Mouse (Mus musculus): ENCODE data around the gene Ankrd35. TPM values are rescaled to one million over a fixed set of nuclear protein-coding genes. Genes with fewer than 3 reads are reported as not detected.
"Not testable (repeated sequence)": the region's sequence is repeated elsewhere in the genome, so short reads cannot be mapped to it uniquely, and the experiment has no call there.

Gene Ankrd35
- polyA plus RNA-seq, 1 experiment from 2014 or later = 0.10 TPM

DNA sequence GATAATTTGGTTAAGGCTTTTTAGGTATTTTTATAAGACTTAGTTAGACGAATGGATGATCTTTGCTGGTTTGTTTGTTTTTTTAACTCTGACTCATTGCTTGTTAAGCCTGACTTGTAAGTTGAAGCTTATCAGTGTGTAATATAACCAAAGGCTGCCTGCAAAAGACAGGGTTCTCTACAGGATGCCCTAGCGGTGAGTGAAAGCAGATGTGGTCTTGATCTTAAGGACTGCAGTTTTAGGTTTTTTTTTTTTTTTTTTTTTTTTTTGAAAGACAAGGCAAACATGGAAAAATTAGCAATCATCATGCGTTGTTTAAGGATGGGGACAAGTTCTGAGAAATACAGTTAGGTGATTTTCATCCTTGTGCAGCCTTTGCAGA lies 59.5 kb downstream of the Ankrd35 start:
- H3K27me3 ChIP-seq (ENCODE audit: control insufficient read depth, insufficient read depth, low read length) = no peaks in the 10 kb centered on the region
- H3K9me3 ChIP-seq (ENCODE audit: control insufficient read depth, low read length) = no peaks in the 10 kb centered on the region
- no peak for ATAC-seq (ENCODE audit: low FRiP score)
- no peaks in the 10 kb centered on the region for H3K36me3 ChIP-seq (ENCODE audit: control insufficient read depth, insufficient read depth, low read length)
- H3K4me3 ChIP-seq (ENCODE audit: low read depth, low read length) = no peak overlapping the region
- DNase-seq (ENCODE audit: low spot score, missing footprints) = no peak
- WGBS = 64% methylated on average over 3 of the region's 3 CpGs
- H3K27ac ChIP-seq (ENCODE audit: low read depth, low read length) = no peak overlapping the region
- peaks cover 17% of the 10 kb centered on the region for H3K4me1 ChIP-seq (ENCODE audit: control insufficient read depth, insufficient read depth, low read length)
- no peak overlapping the region for H3K9ac ChIP-seq (ENCODE audit: low read length)
- H3K4me2 ChIP-seq = no peak overlapping the region

DNA sequence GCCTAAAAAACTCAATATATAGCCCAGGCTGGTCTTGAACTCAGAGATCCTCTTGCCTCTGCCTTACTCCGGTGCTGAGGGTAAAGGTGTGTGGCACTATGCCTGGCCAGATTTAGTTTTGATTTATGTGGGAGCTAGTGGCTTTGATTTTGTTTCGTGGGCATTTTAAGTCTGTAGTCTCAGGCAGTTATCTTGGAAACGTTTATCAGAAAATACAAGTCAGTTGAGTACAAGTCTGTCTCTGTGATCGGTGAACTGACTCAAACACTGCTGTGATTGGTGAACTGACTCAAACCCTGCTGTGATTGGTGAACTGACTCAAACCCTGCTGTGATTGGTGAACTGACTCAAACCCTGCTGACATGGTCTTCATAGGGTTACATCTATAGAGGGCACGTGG lies 60.9 kb downstream of the Ankrd35 start:
- no peak for DNase-seq (ENCODE audit: low spot score, missing footprints)
- Histone ChIP-seq H3K9me3 (ENCODE audit: control insufficient read depth, low read length) (no peaks in the 10 kb centered on the region), H3K4me1 (ENCODE audit: control insufficient read depth, insufficient read depth, low read length) (peaks cover 17% of the 10 kb centered on the region), H3K9ac (ENCODE audit: low read length) (no peak overlapping the region), H3K36me3 (ENCODE audit: control insufficient read depth, insufficient read depth, low read length) (no peaks in the 10 kb centered on the region), H3K4me3 (ENCODE audit: low read depth, low read length) (no peak overlapping the region), H3K27ac (ENCODE audit: low read depth, low read length) (no peak overlapping the region), H3K27me3 (ENCODE audit: control insufficient read depth, insufficient read depth, low read length) (no peaks in the 10 kb centered on the region), H3K4me2 (no peak overlapping the region)
- 72% methylated on average over 5 of the region's 5 CpGs for WGBS
- no peak for ATAC-seq (ENCODE audit: low FRiP score)

DNA sequence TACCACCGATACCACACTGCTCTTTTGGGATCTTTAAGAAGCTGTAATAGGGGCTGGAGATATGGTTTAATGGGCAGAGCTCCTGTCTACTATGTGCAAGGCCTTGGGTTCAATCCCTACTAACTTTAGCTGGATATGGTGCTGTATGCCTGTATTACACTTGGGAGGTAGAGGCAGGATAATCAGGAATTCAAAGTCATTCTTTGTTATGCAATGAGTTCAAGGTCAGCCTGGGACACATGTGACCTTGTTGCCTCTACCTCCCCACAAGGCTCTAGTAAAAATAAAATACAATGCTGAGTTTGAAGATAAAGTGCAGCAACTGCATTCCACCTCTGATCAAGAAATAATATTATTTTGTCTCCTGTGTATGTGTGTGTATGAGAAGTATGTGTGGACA lies 64.1 kb downstream of the Ankrd35 start:
- Histone ChIP-seq H3K9ac (ENCODE audit: low read length) (no peak overlapping the region), H3K4me2 (no peak overlapping the region), H3K36me3 (ENCODE audit: control insufficient read depth, insufficient read depth, low read length) (no peaks in the 10 kb centered on the region), H3K27me3 (ENCODE audit: control insufficient read depth, insufficient read depth, low read length) (no peaks in the 10 kb centered on the region), H3K4me3 (ENCODE audit: low read depth, low read length) (no peak overlapping the region), H3K4me1 (ENCODE audit: control insufficient read depth, insufficient read depth, low read length) (peaks cover 4% of the 10 kb centered on the region; the same call in 1 of the 2 replicates), H3K9me3 (ENCODE audit: control insufficient read depth, low read length) (no peaks in the 10 kb centered on the region), H3K27ac (ENCODE audit: low read depth, low read length) (no peak overlapping the region)
- ATAC-seq (ENCODE audit: low FRiP score) (no peak), DNase-seq (ENCODE audit: low spot score, missing footprints) (no peak)
- whole genome bisulfite sequencing = 92% methylated on average over 1 of the region's 1 CpGs

DNA sequence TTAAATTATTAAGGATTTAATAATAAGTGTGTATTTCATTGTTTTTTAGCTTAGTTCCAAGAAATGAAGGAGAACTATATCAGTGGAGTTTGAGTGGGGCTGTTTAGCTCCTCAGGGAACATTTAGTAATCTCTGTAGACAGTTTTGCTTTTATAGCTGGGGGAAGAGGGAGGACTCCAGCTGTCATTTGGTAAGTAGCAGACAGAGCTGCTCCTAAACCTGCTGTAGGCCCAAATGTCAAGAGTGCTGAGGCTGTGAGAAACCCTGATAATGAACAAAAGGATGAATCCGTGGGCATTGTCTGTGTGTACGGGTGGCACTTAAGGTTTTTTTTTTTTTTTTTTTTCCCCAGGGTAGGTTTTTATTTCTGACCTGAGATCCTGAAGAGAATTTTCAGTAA lies 65.3 kb downstream of the Ankrd35 start:
- Histone ChIP-seq H3K9ac (ENCODE audit: low read length) (no peak overlapping the region), H3K4me1 (ENCODE audit: control insufficient read depth, insufficient read depth, low read length) (no peaks in the 10 kb centered on the region), H3K27ac (ENCODE audit: low read depth, low read length) (no peak overlapping the region), H3K4me2 (no peak overlapping the region), H3K4me3 (ENCODE audit: low read depth, low read length) (no peak overlapping the region), H3K9me3 (ENCODE audit: control insufficient read depth, low read length) (no peaks in the 10 kb centered on the region), H3K27me3 (ENCODE audit: control insufficient read depth, insufficient read depth, low read length) (no peaks in the 10 kb centered on the region), H3K36me3 (ENCODE audit: control insufficient read depth, insufficient read depth, low read length) (no peaks in the 10 kb centered on the region)
- WGBS = 93% methylated on average over 2 of the region's 2 CpGs
- no peak for ATAC-seq (ENCODE audit: low FRiP score)
- DNase-seq (ENCODE audit: low spot score, missing footprints) = no peak

DNA sequence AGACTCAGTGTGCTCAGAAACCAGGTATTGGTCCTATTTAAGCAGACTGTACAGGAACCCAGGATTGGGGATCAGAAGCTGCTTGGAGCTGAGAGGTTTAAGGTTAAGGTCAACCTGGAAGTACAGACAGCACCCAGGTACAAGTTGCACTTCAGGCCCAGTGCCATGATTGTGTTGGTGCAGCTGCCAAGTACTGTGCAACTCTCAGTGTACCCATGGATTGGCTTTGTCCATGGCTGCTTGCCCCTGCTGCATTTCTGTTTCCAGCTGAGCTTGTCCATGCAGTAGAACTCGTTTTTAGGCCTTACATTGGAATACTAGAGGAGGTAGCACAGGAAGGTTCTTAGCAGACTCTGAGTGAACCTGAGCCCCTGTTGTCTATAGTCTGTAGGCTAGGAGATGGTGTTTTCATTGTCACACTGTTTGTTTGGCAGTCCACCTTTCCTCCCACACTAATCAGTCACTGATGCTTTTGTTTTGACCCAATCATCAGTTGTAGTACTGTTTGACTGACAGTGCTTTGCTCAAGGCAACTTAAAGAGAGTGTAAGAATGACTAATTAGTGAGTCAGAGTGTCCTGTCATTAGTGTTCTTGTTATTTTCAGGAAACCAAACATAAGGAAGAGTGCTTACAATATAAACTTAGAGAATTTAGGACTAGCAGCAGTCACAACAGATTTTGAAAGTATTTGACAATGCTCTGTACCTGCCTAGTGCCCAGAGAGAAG lies 67.2 kb downstream of the Ankrd35 start:
- Histone ChIP-seq H3K4me3 (ENCODE audit: low read depth, low read length) (no peak overlapping the region), H3K27me3 (ENCODE audit: control insufficient read depth, insufficient read depth, low read length) (no peaks in the 10 kb centered on the region), H3K4me1 (ENCODE audit: control insufficient read depth, insufficient read depth, low read length) (no peaks in the 10 kb centered on the region), H3K9ac (ENCODE audit: low read length) (no peak overlapping the region), H3K4me2 (no peak overlapping the region), H3K9me3 (ENCODE audit: control insufficient read depth, low read length) (no peaks in the 10 kb centered on the region), H3K36me3 (ENCODE audit: control insufficient read depth, insufficient read depth, low read length) (no peaks in the 10 kb centered on the region), H3K27ac (ENCODE audit: low read depth, low read length) (no peak overlapping the region)
- ATAC-seq (ENCODE audit: low FRiP score) (no peak), DNase-seq (ENCODE audit: low spot score, missing footprints) (no peak)
- WGBS = 62% methylated on average over 1 of the region's 1 CpGs

DNA sequence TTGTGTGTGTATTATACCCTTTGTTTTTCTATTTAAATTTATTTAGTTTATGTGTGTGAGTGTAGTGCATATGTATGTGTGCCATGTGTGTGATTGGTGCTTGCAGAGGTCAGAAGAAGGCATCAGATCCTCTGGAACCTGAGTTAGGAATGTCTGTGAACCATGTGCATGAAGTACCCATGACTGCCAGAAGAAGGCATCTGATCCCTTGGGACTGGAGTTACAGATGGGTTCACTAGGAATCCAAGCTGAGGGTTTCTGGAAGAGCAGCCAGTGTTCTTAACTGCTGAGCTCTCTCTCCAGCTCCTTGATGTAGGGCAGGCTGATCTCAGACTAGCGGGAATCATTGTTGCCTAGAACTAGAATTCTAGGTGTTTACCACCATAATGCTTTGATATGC lies 68.1 kb downstream of the Ankrd35 start:
- ATAC-seq (ENCODE audit: low FRiP score) = no peak
- no peaks in the 10 kb centered on the region for H3K4me1 ChIP-seq (ENCODE audit: control insufficient read depth, insufficient read depth, low read length)
- H3K4me2 ChIP-seq = no peak overlapping the region
- no peak overlapping the region for H3K4me3 ChIP-seq (ENCODE audit: low read depth, low read length)
- no peak for DNase-seq (ENCODE audit: low spot score, missing footprints)
- H3K27ac ChIP-seq (ENCODE audit: low read depth, low read length) = no peak overlapping the region
- H3K36me3 ChIP-seq (ENCODE audit: control insufficient read depth, insufficient read depth, low read length) = no peaks in the 10 kb centered on the region
- WGBS = 83% methylated on average over 1 of the region's 1 CpGs
- H3K9ac ChIP-seq (ENCODE audit: low read length) = no peak overlapping the region
- no peaks in the 10 kb centered on the region for H3K27me3 ChIP-seq (ENCODE audit: control insufficient read depth, insufficient read depth, low read length)
- H3K9me3 ChIP-seq (ENCODE audit: control insufficient read depth, low read length) = no peaks in the 10 kb centered on the region

DNA sequence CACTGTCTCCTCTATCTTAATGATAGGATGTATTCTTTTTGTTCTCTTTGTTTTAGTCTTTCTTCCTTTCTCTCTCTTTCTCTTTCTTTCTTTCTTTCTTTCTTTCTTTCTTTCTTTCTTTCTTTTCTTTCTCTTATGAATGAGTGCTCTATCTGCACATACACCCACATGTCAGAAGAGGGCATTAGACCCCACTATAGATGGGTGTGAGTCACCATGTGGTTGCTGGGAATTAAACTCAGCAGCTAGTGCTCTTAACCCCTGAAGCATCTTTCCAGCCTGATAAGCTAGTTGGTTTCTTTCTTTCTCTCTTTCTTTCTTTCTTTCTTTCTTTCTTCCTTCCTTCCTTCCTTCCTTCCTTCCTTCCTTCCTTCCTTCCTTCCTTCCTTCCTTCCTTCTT lies 70.3 kb downstream of the Ankrd35 start:
- not testable (repeated sequence) for DNase-seq (ENCODE audit: low spot score, missing footprints)

More for the DNA sequence above, 70.3 kb downstream of the Ankrd35 start:
- not testable (repeated sequence) for H3K4me3 ChIP-seq (ENCODE audit: low read depth, low read length); H3K9ac ChIP-seq (ENCODE audit: low read length); ATAC-seq (ENCODE audit: low FRiP score); H3K9me3 ChIP-seq (ENCODE audit: control insufficient read depth, low read length); H3K4me1 ChIP-seq (ENCODE audit: control insufficient read depth, insufficient read depth, low read length); H3K27me3 ChIP-seq (ENCODE audit: control insufficient read depth, insufficient read depth, low read length); H3K4me2 ChIP-seq; H3K36me3 ChIP-seq (ENCODE audit: control insufficient read depth, insufficient read depth, low read length); H3K27ac ChIP-seq (ENCODE audit: low read depth, low read length)

Other genes starting within 250 kb of the Ankrd35 start
- not detected in 2 replicates for gene BC107364, start 217.8 kb upstream of the Ankrd35 start, polyA plus RNA-seq (2014; fragmentation: Nextera tagmentation; extraction: Ambion mirVana)
- gene Hfe2, start 145.0 kb upstream of the Ankrd35 start, polyA plus RNA-seq (2014; fragmentation: Nextera tagmentation; extraction: Ambion mirVana) = 1.3 and 1.7 TPM in 2 replicates
- gene Txnip, start 112.2 kb upstream of the Ankrd35 start, polyA plus RNA-seq (2014; fragmentation: Nextera tagmentation; extraction: Ambion mirVana) = 54.0 and 55.9 TPM in 2 replicates
- gene Gm16253, start 93.1 kb upstream of the Ankrd35 start, polyA plus RNA-seq (2014; fragmentation: Nextera tagmentation; extraction: Ambion mirVana) = 0.36 and 0.43 TPM in 2 replicates
- 12.1 and 14.7 TPM in 2 replicates for gene Polr3gl, start 76.0 kb upstream of the Ankrd35 start, polyA plus RNA-seq (2014; fragmentation: Nextera tagmentation; extraction: Ambion mirVana)
- gene Ankrd34a, start 73.5 kb upstream of the Ankrd35 start, polyA plus RNA-seq (2014; fragmentation: Nextera tagmentation; extraction: Ambion mirVana) = 1.5 and 2.0 TPM in 2 replicates
- 6.4 TPM in 2 replicates for gene Lix1l, start 69.0 kb upstream of the Ankrd35 start, polyA plus RNA-seq (2014; fragmentation: Nextera tagmentation; extraction: Ambion mirVana)
- gene Rbm8a, start 40.2 kb upstream of the Ankrd35 start, polyA plus RNA-seq (2014; fragmentation: Nextera tagmentation; extraction: Ambion mirVana) = 181 and 193 TPM in 2 replicates
- 43.9 and 46.7 TPM in 2 replicates for gene Pex11b, start 34.8 kb upstream of the Ankrd35 start, polyA plus RNA-seq (2014; fragmentation: Nextera tagmentation; extraction: Ambion mirVana)
- 0.04 TPM in 2 replicates for gene Gm42957, start 34.7 kb upstream of the Ankrd35 start, polyA plus RNA-seq (2014; fragmentation: Nextera tagmentation; extraction: Ambion mirVana)
- gene Itga10, start 24.5 kb upstream of the Ankrd35 start, polyA plus RNA-seq (2014; fragmentation: Nextera tagmentation; extraction: Ambion mirVana) = 0.33 and 0.52 TPM in 2 replicates
- gene Pias3, start 26.3 kb downstream of the Ankrd35 start, polyA plus RNA-seq (2014; fragmentation: Nextera tagmentation; extraction: Ambion mirVana) = 26.8 and 29.2 TPM in 2 replicates
- gene Nudt17, start 38.4 kb downstream of the Ankrd35 start, polyA plus RNA-seq (2014; fragmentation: Nextera tagmentation; extraction: Ambion mirVana) = 14.4 and 16.3 TPM in 2 replicates
- 35.7 and 41.6 TPM in 2 replicates for gene Polr3c, start 57.5 kb downstream of the Ankrd35 start, polyA plus RNA-seq (2014; fragmentation: Nextera tagmentation; extraction: Ambion mirVana)
- 90.3 and 98.8 TPM in 2 replicates for gene Rnf115, start 57.5 kb downstream of the Ankrd35 start, polyA plus RNA-seq (2014; fragmentation: Nextera tagmentation; extraction: Ambion mirVana)
- 0.38 and 0.50 TPM in 2 replicates for gene Pdzk1, start 159.2 kb downstream of the Ankrd35 start, polyA plus RNA-seq (2014; fragmentation: Nextera tagmentation; extraction: Ambion mirVana)
- gene Cd160, start 159.2 kb downstream of the Ankrd35 start, polyA plus RNA-seq (2014; fragmentation: Nextera tagmentation; extraction: Ambion mirVana) = 0.12 TPM in 1 of 2 replicates, not detected in the other
- gene Gja5, start 234.6 kb downstream of the Ankrd35 start, polyA plus RNA-seq (2014; fragmentation: Nextera tagmentation; extraction: Ambion mirVana) = 3.1 and 3.8 TPM in 2 replicates
- 40.3 TPM in 2 replicates for gene Gpr89, start 235.2 kb downstream of the Ankrd35 start, polyA plus RNA-seq (2014; fragmentation: Nextera tagmentation; extraction: Ambion mirVana)